Mouse (Mus musculus) B cell, adult 67 days (primary cell): ENCODE measurements around the gene Ftcd. TPM values are rescaled to one million over a fixed set of nuclear protein-coding genes. Genes with fewer than 3 reads are reported as not detected.

Experiments used
- total RNA-seq, 2 experiments: library from RNA; stranded (reverse); gene quantifications; 4 replicates each; pipeline ENCODE4 v1.2.4; 2023

The Ftcd gene
- not detected for total RNA-seq

GRCm38 (mm10) chr10:76575374-76575773 is at the start of gene Ftcd:
TSS of gene Ftcd (plus strand) at chr10:76575648.

GRCm38 (mm10) chr10:76531375-76531774 is 44.1 kb upstream of the Ftcd start, which contains the start of gene Lss:
TSS of gene Lss (plus strand) at chr10:76531588.

GRCm38 (mm10) chr10:76561972-76562371 is 13.5 kb upstream of the Ftcd start, which contains the start of gene Spatc1l:
TSS of gene Spatc1l (plus strand) at chr10:76562272.

GRCm38 (mm10) chr10:76622928-76623680 is 47.7 kb downstream of the Ftcd start, which contains the start of gene Col6a2:
TSS of gene Col6a2 (minus strand) at chr10:76623630.

Other genes with a start within 250 kb of the Ftcd start
- gene Dip2a, start 230.4 kb upstream of the Ftcd start, total RNA-seq: 1 to 10 TPM; 7.3 to 9.0 TPM
- gene AC141477.1, start 135.2 kb upstream of the Ftcd start, total RNA-seq: 10 to 100 TPM; 14.2 to 26.8 TPM
- 10 to 100 TPM; 63.0 to 63.8 TPM for gene Pcnt, start 132.9 kb upstream of the Ftcd start, total RNA-seq
- gene 2610028H24Rik, start 126.6 kb upstream of the Ftcd start, total RNA-seq: not detected
- gene Mcm3ap, start 106.7 kb upstream of the Ftcd start, total RNA-seq: 10 to 100 TPM; 71.0 to 71.1 TPM
- 1 to 10 TPM; 1.8 to 2.0 TPM for gene Ybey, start 106.5 kb upstream of the Ftcd start, total RNA-seq
- gene Lss, start 44.1 kb upstream of the Ftcd start, total RNA-seq: 10 to 100 TPM; 15.4 to 17.2 TPM
- not detected for gene Spatc1l, start 13.4 kb upstream of the Ftcd start, total RNA-seq
- under 1 TPM in 1 of 2 experiments, not detected in 1; 0.15 TPM for gene Col6a2, start 48.0 kb downstream of the Ftcd start, total RNA-seq
- not detected for gene Col6a1, start 150.5 kb downstream of the Ftcd start, total RNA-seq